Mouse (Mus musculus) neutrophil, adult 5-6 weeks (primary cell): Measurements from ENCODE around the gene Olfr1214. TPM values are rescaled to one million over a fixed set of nuclear protein-coding genes. Genes with fewer than 3 reads are reported as not detected.
"Not testable (repeated sequence)": the region's sequence is repeated elsewhere in the genome, so short reads cannot be mapped to it uniquely, and the experiment has no call there.

ENCODE experiments used
- ATAC-seq: fragments of 151-379, 151-347 bp; 2 replicates; pipeline ENCODE4 v1.8.0; 2017; ENCODE audit warnings: mild to moderate bottlenecking, moderate TSS enrichment; ENCODE audit not compliant: insufficient number of reproducible peaks, poor library complexity, low FRiP score, severe bottlenecking; ENCODE audit errors: extremely low read depth
- total RNA-seq: library from RNA; stranded (forward); fragments of 200-1000 nt; gene quantifications from 2 replicates; pipeline ENCODE4 v1.2.3, GENCODE M21; 2017

Gene Olfr1214
- total RNA-seq, result not detected in 2 replicates

DNA sequence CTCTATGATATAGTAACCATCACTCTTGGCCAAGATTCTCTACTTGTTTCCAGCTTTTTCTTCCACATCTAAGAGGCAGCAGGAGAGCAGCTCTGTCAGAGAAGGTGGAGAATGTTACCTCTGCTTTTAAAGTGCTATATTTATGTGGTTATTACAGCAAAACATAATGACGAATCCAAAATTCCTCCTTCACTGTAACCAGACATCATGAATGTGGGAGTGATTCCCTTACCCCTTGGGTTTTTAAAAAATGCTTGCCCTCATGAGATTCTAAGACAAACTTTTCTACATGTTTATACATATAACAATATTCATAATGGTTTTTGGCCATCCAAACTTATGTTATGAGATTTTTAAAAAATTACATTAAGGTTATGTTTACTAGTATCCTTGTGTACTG is at the start of gene Olfr1214:
Gene Olfr1214 (minus strand): TSS at position 101 of the 400 bp plus-strand sequence.
- ATAC-seq, result no peak

DNA sequence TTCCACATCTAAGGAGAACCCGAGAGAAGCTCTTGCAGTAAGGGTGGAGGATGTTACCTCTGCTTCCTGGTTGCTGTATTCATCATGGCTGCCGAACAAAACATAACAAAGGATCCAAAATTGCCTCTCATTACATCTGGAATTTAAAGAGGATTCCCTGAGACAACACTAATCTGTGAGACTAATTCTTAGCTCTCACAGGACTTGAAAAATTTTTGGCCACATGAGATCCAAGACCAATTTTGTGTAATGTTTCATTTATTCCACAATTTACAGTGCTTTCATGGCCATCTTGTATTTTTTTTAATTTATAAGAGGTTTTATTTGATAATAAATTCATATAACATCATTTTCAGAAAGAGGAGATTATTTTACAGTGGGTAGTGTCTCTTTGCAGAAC is 39.5 kb upstream of the Olfr1214 start, which contains the start of gene Olfr1217:
Gene Olfr1217 (minus strand): TSS at position 101 of the 400 bp plus-strand sequence.
- ATAC-seq, result no peak

DNA sequence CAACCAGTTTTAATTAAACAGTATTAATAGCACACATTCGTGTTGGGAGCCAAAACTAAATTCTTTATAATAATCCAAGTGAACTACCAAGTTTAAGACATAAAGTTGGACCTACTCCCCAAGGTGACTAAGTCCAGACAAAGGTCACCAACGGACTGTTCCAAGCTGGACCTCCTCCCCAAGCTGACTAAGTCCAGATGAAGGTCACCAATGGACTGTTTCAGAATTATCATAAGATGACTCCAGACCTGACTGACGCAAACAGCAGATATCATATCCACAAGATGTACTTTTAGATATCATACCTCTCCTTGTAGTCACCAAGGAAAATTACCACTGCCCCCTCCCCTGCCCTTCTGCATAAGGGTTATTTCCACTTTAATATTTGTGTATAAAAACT is 29.0 kb upstream of the Olfr1214 start:
- not testable (repeated sequence) for ATAC-seq

GRCm38 (mm10) chr2:89018240-89018639 is 25.8 kb upstream of the Olfr1214 start, which contains the start of gene Olfr1216:
TSS of gene Olfr1216 (minus strand) at chr2:89018340.
- ATAC-seq, result no peak

DNA sequence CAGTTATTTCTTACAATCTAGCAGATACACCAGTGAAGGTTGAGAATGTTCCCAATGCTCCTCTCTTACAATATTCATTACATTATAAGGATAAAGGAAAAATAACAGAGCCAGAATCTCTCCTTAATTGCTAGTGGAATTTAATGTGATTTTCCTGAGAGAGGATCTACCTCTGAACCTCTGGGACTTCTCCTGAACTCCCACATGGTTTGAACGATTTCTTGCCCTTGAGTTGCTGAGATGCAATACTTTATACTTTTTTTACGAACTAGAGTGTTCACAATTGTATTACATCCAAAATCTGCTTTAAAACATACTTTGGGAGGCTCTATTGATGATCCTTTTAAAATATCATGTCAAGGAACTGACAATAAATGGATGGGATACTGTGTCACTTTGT is 14.4 kb upstream of the Olfr1214 start, which contains the start of gene Olfr1215:
Gene Olfr1215 (minus strand): TSS at position 101 of the 400 bp plus-strand sequence.
- ATAC-seq, result no peak

DNA sequence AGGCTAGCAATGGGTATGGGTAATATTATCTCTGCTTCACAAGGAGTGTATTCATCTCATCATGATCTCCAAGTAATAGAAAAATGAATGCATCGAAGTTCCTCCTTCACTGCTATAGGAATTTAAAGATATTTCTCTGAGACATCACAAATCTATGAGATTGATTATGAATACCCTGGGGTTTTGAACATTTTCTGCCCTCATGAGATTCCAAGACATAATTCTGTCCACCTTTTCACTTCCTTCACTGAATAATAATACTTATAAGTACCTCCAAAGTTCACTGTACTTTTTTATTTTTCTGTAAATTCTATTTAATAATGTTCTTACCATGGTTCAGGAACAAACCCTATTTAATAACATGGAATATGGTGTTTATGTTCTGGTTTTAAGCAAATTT is 12.3 kb downstream of the Olfr1214 start, which contains the start of gene Gm13762:
Gene Gm13762 (minus strand): TSS at position 101 of the 400 bp plus-strand sequence.
- ATAC-seq, result no peak

- no peak for ATAC-seq
Measured at GRCm38 (mm10) chr2:88953669-88954068, 38.8 kb downstream of the Olfr1214 start, which contains the start of gene Olfr1212. TSS of gene Olfr1212 (plus strand) at chr2:88953969.

GRCm38 (mm10) chr2:88938011-88938410 is 54.4 kb downstream of the Olfr1214 start, which contains the start of gene Olfr1211:
TSS of gene Olfr1211 (minus strand) at chr2:88938111.
- ATAC-seq, result no peak

Other genes with a start within 250 kb of the Olfr1214 start
- gene Olfr1198, start 241.3 kb downstream of the Olfr1214 start, total RNA-seq, result not detected in 2 replicates
- not detected in 2 replicates for gene Olfr1199, start 232.2 kb downstream of the Olfr1214 start, total RNA-seq
- gene Olfr1200, start 222.2 kb downstream of the Olfr1214 start, total RNA-seq, result not detected in 2 replicates
- gene Olfr1201, start 199.6 kb downstream of the Olfr1214 start, total RNA-seq, result not detected in 2 replicates
- not detected in 2 replicates for gene Olfr1202, start 178.2 kb downstream of the Olfr1214 start, total RNA-seq
- not detected in 2 replicates for gene Olfr1205, start 162.9 kb downstream of the Olfr1214 start, total RNA-seq
- not detected in 2 replicates for gene Olfr1204, start 143.4 kb downstream of the Olfr1214 start, total RNA-seq
- gene Olfr1206, start 129.4 kb downstream of the Olfr1214 start, total RNA-seq, result not detected in 2 replicates
- 0.25 TPM in 1 of 2 replicates, not detected in the other for gene Olfr1208, start 90.3 kb downstream of the Olfr1214 start, total RNA-seq
- gene Olfr1209, start 77.5 kb downstream of the Olfr1214 start, total RNA-seq, result not detected in 2 replicates
- not detected in 2 replicates for gene Olfr1211, start 54.5 kb downstream of the Olfr1214 start, total RNA-seq
- not detected in 2 replicates for gene Olfr1212, start 38.7 kb downstream of the Olfr1214 start, total RNA-seq
- gene Gm13762, start 12.4 kb downstream of the Olfr1214 start, total RNA-seq, result not detected in 2 replicates
- gene Olfr1215, start 14.3 kb upstream of the Olfr1214 start, total RNA-seq, result not detected in 2 replicates
- not detected in 2 replicates for gene Olfr1216, start 25.7 kb upstream of the Olfr1214 start, total RNA-seq
- not detected in 2 replicates for gene Olfr1217, start 39.4 kb upstream of the Olfr1214 start, total RNA-seq
- not detected in 2 replicates for gene Olfr1218, start 68.5 kb upstream of the Olfr1214 start, total RNA-seq
- gene Olfr1219, start 90.9 kb upstream of the Olfr1214 start, total RNA-seq, result not detected in 2 replicates
- not detected in 2 replicates for gene Olfr1220, start 114.2 kb upstream of the Olfr1214 start, total RNA-seq
- not detected in 2 replicates for gene Olfr1221, start 124.6 kb upstream of the Olfr1214 start, total RNA-seq
- 1.5 TPM in 1 of 2 replicates, not detected in the other for gene Olfr1222, start 140.4 kb upstream of the Olfr1214 start, total RNA-seq
- not detected in 2 replicates for gene Olfr1223, start 158.9 kb upstream of the Olfr1214 start, total RNA-seq
- not detected in 2 replicates for gene Olfr1224-ps1, start 171.4 kb upstream of the Olfr1214 start, total RNA-seq
- gene Olfr1225, start 182.0 kb upstream of the Olfr1214 start, total RNA-seq, result not detected in 2 replicates
- not detected in 2 replicates for gene Olfr1226, start 207.4 kb upstream of the Olfr1214 start, total RNA-seq